Mouse (Mus musculus) spleen, embryonic (tissue): Measurements from ENCODE around the gene Ilf2.

Experiments
- CTCF ChIA-PET: fragments of 350-600 bp; sonication (Branson Sonifier 250); formaldehyde crosslinking; loops from one replicate; lab custom pipeline; 2022; lab: Charles Lee

The Ilf2 gene

GRCm38 (mm10) chr3:90461935-90462334 is 14.0 kb upstream of the Ilf2 start:
- CTCF ChIA-PET, result no interaction called here

GRCm38 (mm10) chr3:90462579-90462978 is 13.3 kb upstream of the Ilf2 start:
- CTCF ChIA-PET, result no interaction called here

- CTCF ChIA-PET, result no interaction called here
Measured at GRCm38 (mm10) chr3:90464552-90465080, 11.3 kb upstream of the Ilf2 start.

- CTCF ChIA-PET, result no interaction called here
Measured at GRCm38 (mm10) chr3:90465081-90465685, 10.7 kb upstream of the Ilf2 start.

GRCm38 (mm10) chr3:90465686-90466310 is 10.1 kb upstream of the Ilf2 start, which contains the start of gene Npr1:
Gene Npr1, minus strand, starts transcription at chr3:90465866.
- CTCF ChIA-PET, result no interaction called here

- CTCF ChIA-PET, result no interaction called here
Measured at GRCm38 (mm10) chr3:90466311-90466766, 9.6 kb upstream of the Ilf2 start.

GRCm38 (mm10) chr3:90467618-90468300 is 8.2 kb upstream of the Ilf2 start:
- CTCF ChIA-PET, result interaction anchor here (0.7 kb wide), 2 partner anchors 90 to 223 kb away, joined by 5 read pairs; no protein-coding TSS in a partner anchor

GRCm38 (mm10) chr3:90472213-90472612 is 3.7 kb upstream of the Ilf2 start:
- CTCF ChIA-PET, result interaction anchor here (0.7 kb wide), 1 partner anchor 386 kb away, joined by 4 read pairs; no protein-coding TSS in a partner anchor

- CTCF ChIA-PET, result interaction anchor here (0.7 kb wide), 1 partner anchor 54 kb away, joined by 13 read pairs; no protein-coding TSS in a partner anchor
Measured at GRCm38 (mm10) chr3:90475151-90475830, 635 bp upstream of the Ilf2 start.

- CTCF ChIA-PET, result no interaction called here
Measured at GRCm38 (mm10) chr3:90486998-90487397, 11.1 kb downstream of the Ilf2 start.

- CTCF ChIA-PET, result no interaction called here
Measured at GRCm38 (mm10) chr3:90488576-90488975, 12.7 kb downstream of the Ilf2 start.

- CTCF ChIA-PET, result interaction anchor here (0.6 to 0.7 kb wide), 2 partner anchors 22 to 1164 kb away, joined by 3 to 5 read pairs; no protein-coding TSS in a partner anchor
Measured at GRCm38 (mm10) chr3:90490696-90491256, 14.8 kb downstream of the Ilf2 start, which contains the start of gene Snapin. Gene Snapin, minus strand, starts transcription at chr3:90491033.

GRCm38 (mm10) chr3:90491350-90491749 is 15.4 kb downstream of the Ilf2 start:
- CTCF ChIA-PET, result interaction anchor here (0.7 kb wide), 1 partner anchor 23 kb away, joined by 3 read pairs; no protein-coding TSS in a partner anchor

- CTCF ChIA-PET, result interaction anchor here (1.7 kb wide), 1 partner anchor 10 kb away, joined by 4 read pairs; no protein-coding TSS in a partner anchor
Measured at GRCm38 (mm10) chr3:90493831-90494540, 18.1 kb downstream of the Ilf2 start.

GRCm38 (mm10) chr3:90495850-90496525 is 20.1 kb downstream of the Ilf2 start:
- CTCF ChIA-PET, result no interaction called here

GRCm38 (mm10) chr3:90497597-90497996 is 21.7 kb downstream of the Ilf2 start:
- CTCF ChIA-PET, result interaction anchor here (0.6 kb wide), 1 partner anchor 18 kb away, joined by 6 read pairs; no protein-coding TSS in a partner anchor

- CTCF ChIA-PET, result interaction anchor here (1.0 kb wide), 1 partner anchor 11 kb away, joined by 4 read pairs; no protein-coding TSS in a partner anchor
Measured at GRCm38 (mm10) chr3:90503444-90503843, 27.5 kb downstream of the Ilf2 start.

- CTCF ChIA-PET, result interaction anchor here (0.9 kb wide), 1 partner anchor 12 kb away, joined by 3 read pairs; no protein-coding TSS in a partner anchor
Measured at GRCm38 (mm10) chr3:90505216-90505615, 29.3 kb downstream of the Ilf2 start.

GRCm38 (mm10) chr3:90506362-90506761 is 30.4 kb downstream of the Ilf2 start:
- CTCF ChIA-PET, result no interaction called here
